Mouse (Mus musculus) C2C12 (cell line): ENCODE results near the gene Arfgef3. TPM values are rescaled to one million over a fixed set of nuclear protein-coding genes. Genes with fewer than 3 reads are reported as not detected.

ENCODE experiments used
- H3K27me3 ChIP-seq: one replicate; pipeline ENCODE4 v1.6.1; 2011; ENCODE audit not compliant: control insufficient read depth, insufficient read depth, insufficient read length
- H3K36me3 ChIP-seq: one replicate; pipeline ENCODE4 v1.6.1; 2011; ENCODE audit not compliant: control insufficient read depth, insufficient read depth
- H3K4me3 ChIP-seq: one replicate; pipeline ENCODE4 v1.5.1; 2011; ENCODE audit warnings: mild to moderate bottlenecking, control low read depth; ENCODE audit not compliant: poor library complexity, insufficient read depth, severe bottlenecking
- H3K79me2 ChIP-seq: one replicate; pipeline ENCODE4 v1.6.1; 2011; ENCODE audit not compliant: control insufficient read depth, insufficient read depth
- H3K79me3 ChIP-seq: one replicate; pipeline ENCODE4 v1.6.1; 2011; ENCODE audit warnings: low read depth, control low read depth
- H3ac ChIP-seq: one replicate; pipeline ENCODE3; 2011; ENCODE audit warnings: low read depth; ENCODE audit not compliant: control insufficient read depth, insufficient read length
- CEBPB ChIP-seq: IDR thresholded peaks from one replicate; pipeline ENCODE4 v1.6.1; 2011; ENCODE audit warnings: low read depth, mild to moderate bottlenecking, control low read depth, moderate library complexity
- CTCF ChIP-seq: IDR thresholded peaks from one replicate; pipeline ENCODE4 v1.5.1; 2011; ENCODE audit not compliant: control insufficient read depth, insufficient read depth, insufficient read length
- FOSL1 ChIP-seq: IDR thresholded peaks from one replicate; pipeline ENCODE4 v1.8.0; 2011; ENCODE audit warnings: mild to moderate bottlenecking, low read length; ENCODE audit not compliant: poor library complexity, insufficient read depth, severe bottlenecking
- MAX ChIP-seq: IDR thresholded peaks from one replicate; pipeline ENCODE4 v1.6.1; 2011; ENCODE audit warnings: mild to moderate bottlenecking, control low read depth
- MYOD1 ChIP-seq: IDR thresholded peaks from one replicate; pipeline ENCODE4 v1.6.1; 2011; ENCODE audit warnings: low read depth; ENCODE audit not compliant: control insufficient read depth, insufficient read length
- MYOG ChIP-seq: IDR thresholded peaks from one replicate; pipeline ENCODE4 v1.6.1; 2011; ENCODE audit not compliant: control insufficient read depth, insufficient read length; ENCODE audit errors: extremely low read depth
- USF1 ChIP-seq: IDR thresholded peaks from one replicate; pipeline ENCODE4 v1.6.1; 2011; ENCODE audit warnings: low read depth, mild to moderate bottlenecking, control low read depth, moderate library complexity
- long read RNA-seq, 2 experiments: library from polyadenylated mRNA; unstranded; transcript quantifications; one replicate each; pipeline ENCODE4 v2.0.0; 2019 to 2020
- polyA plus RNA-seq: library from polyadenylated mRNA; unstranded; fragments of >200 nt; fragmentation: generic; extraction: Trizol; gene quantifications from one replicate; pipeline ENCODE4 v1.2.1, GENCODE M21; 2012; ENCODE audit warnings: missing spikeins

Gene Arfgef3
- polyA plus RNA-seq = not detected
- long read RNA-seq, experiment 1 = 0 reads
- long read RNA-seq, experiment 2 = 0 reads

DNA sequence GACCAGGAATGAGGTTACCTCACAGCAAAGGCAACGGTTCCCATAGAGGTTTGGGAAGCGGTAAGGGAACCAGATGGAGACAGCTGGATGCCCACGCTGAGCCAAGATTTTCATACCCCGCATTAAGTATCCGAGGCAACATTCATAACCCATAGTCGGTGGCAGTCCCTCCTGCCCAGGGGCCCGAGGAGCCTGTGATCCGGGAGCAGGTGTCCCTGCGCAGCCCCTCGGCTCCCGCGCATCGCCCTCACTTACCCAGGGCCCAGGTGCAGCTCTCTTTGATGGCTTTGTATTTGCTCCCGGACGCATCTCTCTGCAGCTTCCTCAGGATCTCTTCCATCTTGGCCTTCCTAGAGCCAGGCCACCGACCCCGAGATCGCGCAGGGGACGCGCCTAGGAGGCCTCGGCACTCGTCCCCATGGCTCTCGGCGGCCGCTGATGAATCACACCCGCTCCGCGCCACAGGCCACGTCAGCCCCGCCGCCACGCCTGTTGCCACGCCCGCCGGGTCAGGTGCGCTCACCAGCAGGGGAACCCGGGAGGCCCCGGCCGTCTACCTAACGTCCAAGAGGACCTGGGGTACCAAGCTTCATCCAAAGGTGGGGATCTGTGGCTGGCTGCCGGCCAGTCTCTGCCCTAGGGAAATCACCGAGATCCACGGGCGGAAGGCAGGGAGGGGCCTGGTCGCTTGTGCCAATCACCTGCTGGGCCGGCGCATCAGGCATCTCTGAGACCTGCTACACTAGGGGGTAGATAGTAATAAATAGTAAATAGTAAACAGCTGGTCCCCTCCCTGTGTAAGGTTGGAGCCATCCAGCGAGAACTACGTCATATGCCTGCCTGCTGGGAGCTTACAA lies at the start of gene Arfgef3:
TSS of gene Arfgef3 (minus strand) at position 664 of the 857 bp plus-strand sequence.
- Histone ChIP-seq H3K4me3 (no peak within 1 kb of the TSS), H3ac (no peak within 1 kb of the TSS), H3K27me3 (peaks cover 7% of the 10 kb centered on the region), H3K79me2 (no peaks in the 10 kb centered on the region), H3K79me3 (no peaks in the 10 kb centered on the region), H3K36me3 (no peaks in the 10 kb centered on the region)
- no peak for TF ChIP-seq USF1
- no peak for TF ChIP-seq MAX
- TF ChIP-seq CTCF = no peak
- TF ChIP-seq FOSL1 = no peak
- TF ChIP-seq MYOG = no peak
- TF ChIP-seq CEBPB = no peak
- TF ChIP-seq MYOD1 = no peak

DNA sequence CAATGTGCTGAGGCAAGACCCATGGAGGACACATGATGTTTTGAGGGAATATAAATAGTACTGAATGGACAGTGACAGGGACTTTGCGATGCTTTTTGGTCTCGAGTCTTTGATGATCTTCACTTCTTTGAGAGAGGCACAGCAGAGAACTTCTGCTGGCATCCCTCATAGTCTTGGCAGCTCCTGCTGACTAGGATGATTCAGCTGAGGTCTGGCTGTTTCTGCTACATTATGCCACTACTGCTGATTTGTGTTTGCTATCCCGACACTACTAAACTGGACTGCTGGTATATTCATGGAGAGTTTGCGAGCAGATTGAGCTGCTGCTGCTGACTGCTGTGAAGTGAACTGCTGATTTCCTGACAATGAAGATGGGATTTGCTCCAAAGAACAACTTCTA lies 46.3 kb upstream of the Arfgef3 start:
- no peaks in the 10 kb centered on the region for H3K36me3 ChIP-seq
- no peak overlapping the region for H3ac ChIP-seq
- no peaks in the 10 kb centered on the region for H3K79me2 ChIP-seq
- H3K27me3 ChIP-seq = no peaks in the 10 kb centered on the region
- H3K79me3 ChIP-seq = no peaks in the 10 kb centered on the region
- H3K4me3 ChIP-seq = no peak overlapping the region
- TF ChIP-seq USF1 (no peak), MAX (no peak), CTCF (no peak), FOSL1 (no peak), CEBPB (no peak), MYOD1 (no peak), MYOG (no peak)

DNA sequence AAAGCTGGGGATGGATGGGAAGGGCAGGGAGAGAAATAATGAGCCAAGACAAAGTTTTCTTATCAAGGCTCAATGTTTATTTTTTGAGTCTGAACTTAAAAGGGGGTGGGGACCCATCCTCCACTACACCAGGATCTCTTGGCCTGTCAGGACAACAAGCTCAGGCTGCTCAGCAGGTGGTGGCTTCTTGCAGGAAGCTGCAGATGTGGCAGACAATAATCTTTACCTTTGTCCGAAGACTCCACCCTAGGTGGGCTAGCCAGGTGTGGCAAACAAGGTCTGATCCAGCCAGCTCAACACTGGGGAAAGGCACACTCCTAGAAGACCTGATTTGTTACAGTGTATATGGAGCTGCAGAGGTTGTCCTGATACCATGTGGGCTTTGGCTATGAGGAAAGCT lies 44.9 kb upstream of the Arfgef3 start:
- Histone ChIP-seq H3K36me3 (no peaks in the 10 kb centered on the region), H3ac (no peak overlapping the region), H3K79me3 (no peaks in the 10 kb centered on the region), H3K4me3 (no peak overlapping the region), H3K79me2 (no peaks in the 10 kb centered on the region), H3K27me3 (no peaks in the 10 kb centered on the region)
- TF ChIP-seq MYOG = no peak
- TF ChIP-seq MAX = no peak
- TF ChIP-seq FOSL1 = no peak
- no peak for TF ChIP-seq CTCF
- TF ChIP-seq MYOD1 = no peak
- no peak for TF ChIP-seq CEBPB
- no peak for TF ChIP-seq USF1

DNA sequence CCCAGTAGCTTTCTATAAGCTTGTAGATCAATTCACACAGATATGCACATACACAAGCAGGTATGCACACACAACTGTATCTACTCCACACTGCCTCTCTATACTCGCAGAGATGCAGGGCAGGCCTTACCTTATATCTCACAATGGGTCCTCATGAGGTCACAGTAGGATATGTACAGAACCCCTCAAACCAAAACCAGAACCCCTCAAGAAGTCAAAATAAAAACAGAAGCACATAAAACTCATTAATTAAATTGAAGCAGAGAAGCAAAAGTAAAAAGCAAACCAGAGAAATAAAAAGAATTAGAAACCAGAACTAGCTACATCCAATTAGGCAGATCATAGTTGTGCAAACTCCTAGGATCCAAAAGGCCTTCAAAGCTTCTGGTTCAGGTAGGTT lies 42.9 kb upstream of the Arfgef3 start, which contains the start of gene Gm4922:
TSS of gene Gm4922 (minus strand) at position 101 of the 400 bp plus-strand sequence.
- H3K36me3 ChIP-seq = no peaks in the 10 kb centered on the region
- H3K79me3 ChIP-seq = no peaks in the 10 kb centered on the region
- H3K79me2 ChIP-seq = no peaks in the 10 kb centered on the region
- no peak within 1 kb of the TSS for H3ac ChIP-seq
- TF ChIP-seq MAX (no peak), MYOG (no peak), CEBPB (no peak), MYOD1 (no peak)
- H3K27me3 ChIP-seq = no peaks in the 10 kb centered on the region
- no peak within 1 kb of the TSS for H3K4me3 ChIP-seq

DNA sequence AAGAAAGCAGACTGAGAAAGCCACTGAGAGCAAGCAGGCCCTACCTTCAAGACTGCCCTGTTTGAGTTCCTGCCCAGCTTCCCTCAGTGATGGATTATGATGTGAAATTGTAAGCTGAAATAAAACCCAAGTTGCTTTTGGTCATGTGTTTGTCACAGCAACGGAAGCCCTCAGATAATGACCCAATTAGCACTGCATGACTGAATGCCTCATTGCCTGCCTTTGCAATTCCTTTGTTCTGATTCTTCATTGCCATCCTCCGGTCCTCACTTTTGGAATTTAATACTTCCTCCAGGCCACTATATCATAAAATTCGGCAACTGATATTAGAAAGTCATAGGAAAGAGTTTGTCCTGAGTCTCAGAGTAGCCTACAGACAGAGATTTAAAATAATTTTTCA lies 33.8 kb upstream of the Arfgef3 start:
- Histone ChIP-seq H3K79me3 (no peaks in the 10 kb centered on the region), H3K79me2 (no peaks in the 10 kb centered on the region), H3K27me3 (no peaks in the 10 kb centered on the region), H3K4me3 (no peak overlapping the region), H3K36me3 (no peaks in the 10 kb centered on the region), H3ac (no peak overlapping the region)
- TF ChIP-seq MYOG (no peak), MAX (no peak), USF1 (no peak), CEBPB (no peak), FOSL1 (no peak), MYOD1 (no peak), CTCF (no peak)

DNA sequence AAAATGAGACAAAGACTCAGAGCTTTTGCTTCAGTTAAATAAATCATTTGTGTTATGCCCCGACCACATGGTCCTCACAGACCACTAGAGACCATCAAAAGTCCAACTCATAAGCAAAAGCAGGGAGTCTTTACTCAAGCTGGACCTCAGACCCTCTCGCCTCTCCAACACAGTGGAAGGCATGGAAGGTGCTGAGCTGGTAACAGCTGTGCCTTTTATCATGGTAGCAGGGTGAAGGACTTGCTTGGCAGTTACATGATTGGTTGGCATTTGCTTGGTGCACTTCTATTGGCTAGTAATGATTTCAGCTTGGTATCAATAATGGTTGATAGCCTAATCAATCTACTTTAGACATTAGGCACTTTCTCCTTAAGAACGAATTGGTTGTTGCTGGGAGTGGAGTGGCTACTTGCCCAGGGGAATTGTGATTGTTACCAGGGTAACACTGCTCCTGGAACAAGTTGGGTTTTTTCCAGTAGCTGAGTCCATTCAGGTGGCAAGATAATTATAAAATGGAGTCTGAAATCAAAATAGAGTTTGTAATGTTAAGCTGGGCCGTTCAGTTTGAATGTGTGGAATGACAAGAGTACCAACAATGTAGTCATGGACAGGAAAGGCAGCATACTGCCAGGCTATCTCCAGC lies 28.9 kb upstream of the Arfgef3 start:
- H3K79me2 ChIP-seq = no peaks in the 10 kb centered on the region
- TF ChIP-seq MYOD1 (no peak), FOSL1 (no peak), CEBPB (no peak)
- no peaks in the 10 kb centered on the region for H3K36me3 ChIP-seq
- no peak overlapping the region for H3K4me3 ChIP-seq
- H3K27me3 ChIP-seq = no peaks in the 10 kb centered on the region
- no peak overlapping the region for H3ac ChIP-seq
- H3K79me3 ChIP-seq = no peaks in the 10 kb centered on the region
